Mouse (Mus musculus) limb, embryonic 10.5 days (tissue): ENCODE measurements at regions not wholly inside any gene's neighbourhood (a gene's known extent, or its start where the extent isn't known, plus 50 kb on each side); places are given as distances from the start of the nearest gene placed in this dataset.

Experiments used
- DNase-seq: peaks from one replicate; pipeline ENCODE4 v3.0.0-alpha.2; 2017; ENCODE audit warnings: low spot score
- H3K27ac ChIP-seq: fragments of 300-500 bp; sonication (generic); 2 replicates; pipeline ENCODE4 v1.5.1; 2016; ENCODE audit warnings: mild to moderate bottlenecking
- H3K27me3 ChIP-seq: fragments of 300-500 bp; sonication (generic); 2 replicates; pipeline ENCODE4 v1.6.1; 2016; ENCODE audit warnings: low read depth, mild to moderate bottlenecking; ENCODE audit not compliant: poor library complexity, severe bottlenecking
- H3K36me3 ChIP-seq: fragments of 300-500 bp; sonication (generic); 2 replicates; pipeline ENCODE4 v1.6.1; 2016; ENCODE audit warnings: mild to moderate bottlenecking, moderate library complexity
- H3K4me1 ChIP-seq: fragments of 300-500 bp; sonication (generic); 2 replicates; pipeline ENCODE4 v1.6.1; 2016
- H3K4me3 ChIP-seq: fragments of 300-500 bp; sonication (generic); 2 replicates; pipeline ENCODE4 v1.5.1; 2016; ENCODE audit warnings: mild to moderate bottlenecking, moderate library complexity
- H3K9me3 ChIP-seq: fragments of 300-500 bp; sonication (generic); replicated peaks from 2 replicates; pipeline ENCODE4 v1.6.1; 2016; ENCODE audit warnings: mild to moderate bottlenecking
- WGBS: fragments of 180-500 bp; shearing (Covaris S2); methylation state at CpG from one replicate; pipeline ENCODE4 v1.1.7; 2016; 5-methylcytosine and 5-hydroxymethylcytosine counted together

GRCm38 (mm10) chr3:149238076-149238475, 247.7 kb upstream of the Adgrl2 start:
- no peak for DNase-seq
- Histone ChIP-seq H3K4me1 (no peaks in the 10 kb centered on the region), H3K4me3 (no peak overlapping the region), H3K27me3 (no peaks in the 10 kb centered on the region), H3K27ac (no peak overlapping the region), H3K9me3 (no peaks in the 10 kb centered on the region), H3K36me3 (no peaks in the 10 kb centered on the region)
- WGBS, result 87% methylated on average over 5 of the region's 5 CpGs

- WGBS, result 97% methylated on average over 3 of the region's 3 CpGs
- no peaks in the 10 kb centered on the region for H3K27me3 ChIP-seq
- H3K4me3 ChIP-seq, result no peak overlapping the region
- H3K27ac ChIP-seq, result no peak overlapping the region
- H3K36me3 ChIP-seq, result no peaks in the 10 kb centered on the region
- DNase-seq, result no peak
- H3K4me1 ChIP-seq, result no peaks in the 10 kb centered on the region
- no peaks in the 10 kb centered on the region for H3K9me3 ChIP-seq
Observed at GRCm38 (mm10) chr3:149235183-149235582, 244.8 kb upstream of the Adgrl2 start.

- WGBS, result 91% methylated on average over 8 of the region's 8 CpGs
Observed at GRCm38 (mm10) chr3:149233691-149234131, 243.4 kb upstream of the Adgrl2 start.

GRCm38 (mm10) chr3:149233191-149233641, 242.9 kb upstream of the Adgrl2 start:
- H3K36me3 ChIP-seq, result no peaks in the 10 kb centered on the region
- H3K4me3 ChIP-seq, result no peak overlapping the region
- H3K27ac ChIP-seq, result no peak overlapping the region
- no peak for DNase-seq
- H3K27me3 ChIP-seq, result no peaks in the 10 kb centered on the region
- H3K9me3 ChIP-seq, result no peaks in the 10 kb centered on the region
- no peaks in the 10 kb centered on the region for H3K4me1 ChIP-seq
- WGBS, result 89% methylated on average over 7 of the region's 7 CpGs

More at GRCm38 (mm10) chr3:149233691-149234131, 243.4 kb upstream of the Adgrl2 start:
- no peak for DNase-seq
- Histone ChIP-seq H3K4me3 (no peak overlapping the region), H3K36me3 (no peaks in the 10 kb centered on the region), H3K9me3 (no peaks in the 10 kb centered on the region), H3K27me3 (no peaks in the 10 kb centered on the region), H3K27ac (no peak overlapping the region), H3K4me1 (no peaks in the 10 kb centered on the region)

- Histone ChIP-seq H3K4me3 (no peak overlapping the region), H3K4me1 (no peaks in the 10 kb centered on the region), H3K9me3 (no peaks in the 10 kb centered on the region), H3K27ac (no peak overlapping the region), H3K27me3 (no peaks in the 10 kb centered on the region), H3K36me3 (no peaks in the 10 kb centered on the region)
- 86% methylated on average over 3 of the region's 3 CpGs for WGBS
- DNase-seq, result no peak
Observed at GRCm38 (mm10) chr3:149231346-149231745, 241.0 kb upstream of the Adgrl2 start.

- no peak overlapping the region for H3K27ac ChIP-seq
- H3K4me3 ChIP-seq, result no peak overlapping the region
- no peaks in the 10 kb centered on the region for H3K9me3 ChIP-seq
- 88% methylated on average over 5 of the region's 5 CpGs for WGBS
- DNase-seq, result no peak
- H3K27me3 ChIP-seq, result no peaks in the 10 kb centered on the region
- H3K4me1 ChIP-seq, result no peaks in the 10 kb centered on the region
- no peaks in the 10 kb centered on the region for H3K36me3 ChIP-seq
Observed at GRCm38 (mm10) chr3:149227556-149227955, 237.2 kb upstream of the Adgrl2 start.

- 92% methylated on average over 4 of the region's 4 CpGs for WGBS
- Histone ChIP-seq H3K4me3 (no peak overlapping the region), H3K36me3 (no peaks in the 10 kb centered on the region), H3K4me1 (no peaks in the 10 kb centered on the region), H3K27me3 (no peaks in the 10 kb centered on the region), H3K9me3 (no peaks in the 10 kb centered on the region), H3K27ac (no peak overlapping the region)
- no peak for DNase-seq
Observed at GRCm38 (mm10) chr3:149226723-149227122, 236.4 kb upstream of the Adgrl2 start.

GRCm38 (mm10) chr3:149225684-149226083, 235.3 kb upstream of the Adgrl2 start:
- no peaks in the 10 kb centered on the region; the same call in 1 of the 2 replicates for H3K4me1 ChIP-seq
- WGBS, result 94% methylated on average over 17 of the region's 17 CpGs
- DNase-seq, result no peak
- H3K4me3 ChIP-seq, result no peak overlapping the region
- no peaks in the 10 kb centered on the region for H3K9me3 ChIP-seq
- no peaks in the 10 kb centered on the region for H3K27me3 ChIP-seq
- no peak overlapping the region for H3K27ac ChIP-seq
- H3K36me3 ChIP-seq, result no peaks in the 10 kb centered on the region

- no peak for DNase-seq
- no peaks in the 10 kb centered on the region for H3K9me3 ChIP-seq
Observed at GRCm38 (mm10) chr3:149224271-149224670, 233.9 kb upstream of the Adgrl2 start.

GRCm38 (mm10) chr3:149223776-149224175, 233.4 kb upstream of the Adgrl2 start:
- WGBS, result 92% methylated on average over 5 of the region's 5 CpGs
- DNase-seq, result no peak
- Histone ChIP-seq H3K27ac (no peak overlapping the region), H3K9me3 (no peaks in the 10 kb centered on the region), H3K4me1 (peaks cover 14% of the 10 kb centered on the region), H3K27me3 (no peaks in the 10 kb centered on the region), H3K36me3 (no peaks in the 10 kb centered on the region), H3K4me3 (no peak overlapping the region)

More at GRCm38 (mm10) chr3:149224271-149224670, 233.9 kb upstream of the Adgrl2 start:
- Histone ChIP-seq H3K4me1 (peaks cover 11% of the 10 kb centered on the region), H3K36me3 (no peaks in the 10 kb centered on the region), H3K27ac (no peak overlapping the region), H3K27me3 (no peaks in the 10 kb centered on the region), H3K4me3 (no peak overlapping the region)
- WGBS, result 96% methylated on average over 4 of the region's 4 CpGs

- H3K9me3 ChIP-seq, result no peaks in the 10 kb centered on the region
- H3K4me1 ChIP-seq, result peaks cover 14% of the 10 kb centered on the region
- WGBS, result 75% methylated on average over 4 of the region's 4 CpGs
- H3K27ac ChIP-seq, result no peak overlapping the region
- H3K36me3 ChIP-seq, result no peaks in the 10 kb centered on the region
- DNase-seq, result no peak
- H3K27me3 ChIP-seq, result no peaks in the 10 kb centered on the region
- no peak overlapping the region for H3K4me3 ChIP-seq
Observed at GRCm38 (mm10) chr3:149220958-149221357, 230.6 kb upstream of the Adgrl2 start.

GRCm38 (mm10) chr3:149220304-149220951, 230.1 kb upstream of the Adgrl2 start:
- Histone ChIP-seq H3K27me3 (no peaks in the 10 kb centered on the region), H3K9me3 (no peaks in the 10 kb centered on the region), H3K4me3 (no peak overlapping the region), H3K36me3 (no peaks in the 10 kb centered on the region), H3K27ac (0 out of 2 replicates have a peak overlapping the region, but pooled peaks have one; percentile 14), H3K4me1 (peaks cover 14% of the 10 kb centered on the region)
- WGBS, result 63% methylated on average over 8 of the region's 8 CpGs
- DNase-seq, result no peak

- no peaks in the 10 kb centered on the region for H3K27me3 ChIP-seq
- H3K4me3 ChIP-seq, result no peak overlapping the region
- DNase-seq, result no peak
- no peaks in the 10 kb centered on the region for H3K9me3 ChIP-seq
- 50% methylated on average over 14 of the region's 14 CpGs for WGBS
- H3K27ac ChIP-seq, result 0 out of 2 replicates have a peak overlapping the region, but pooled peaks have one; percentile 14
- H3K4me1 ChIP-seq, result peaks cover 14% of the 10 kb centered on the region
- H3K36me3 ChIP-seq, result no peaks in the 10 kb centered on the region
Observed at GRCm38 (mm10) chr3:149219381-149220303, 229.3 kb upstream of the Adgrl2 start.
